Mouse (Mus musculus): ENCODE results near the gene Fuca2. TPM values are rescaled to one million over a fixed set of nuclear protein-coding genes. Genes with fewer than 3 reads are reported as not detected.
"Not testable (repeated sequence)": the region's sequence is repeated elsewhere in the genome, so short reads cannot be mapped to it uniquely, and the experiment has no call there.

Gene Fuca2
- total RNA-seq (2014; rRNA removed) (11.3 and 12.5 TPM in 2 replicates), polyA plus RNA-seq (2015; fragmentation: Nextera tagmentation; extraction: Ambion mirVana) (42.5 and 45.7 TPM in 2 replicates)

DNA sequence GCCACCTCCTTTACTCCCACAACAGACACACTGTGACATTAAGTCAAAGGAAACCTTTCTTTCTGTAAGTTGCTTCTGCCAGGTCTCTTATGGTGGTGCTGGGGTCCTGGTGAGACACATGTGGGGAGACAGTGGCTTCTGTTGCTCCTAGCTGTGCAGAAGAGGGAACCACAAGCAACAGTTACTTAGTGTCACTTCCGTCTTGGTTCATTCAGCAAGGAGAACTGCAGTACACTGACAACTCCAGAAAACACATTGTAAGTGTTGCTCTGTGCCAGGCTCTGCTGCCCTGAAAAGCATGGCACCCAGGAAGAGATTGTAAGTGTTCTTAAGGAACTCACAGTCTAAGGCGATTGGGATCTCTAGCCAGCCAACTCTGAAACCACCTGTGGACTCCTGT is at the start of gene Fuca2:
Gene Fuca2, plus strand, starts transcription at position 210 of the 400 bp plus-strand sequence.
- no peak for DNase-seq
- Histone ChIP-seq H3K27me3 (ENCODE audit: insufficient read depth, low read length) (no peaks in the 10 kb centered on the region), H3K4me3 (ENCODE audit: low read depth, low read length) (no peak within 1 kb of the TSS), H3K9ac (no peak within 1 kb of the TSS), H3K9me3 (ENCODE audit: low read length) (no peaks in the 10 kb centered on the region), H3K4me1 (ENCODE audit: insufficient read depth) (0 out of 2 replicates have a peak, but pooled peaks cover 4% of the 10 kb centered on the region), H3K27ac (ENCODE audit: low read depth, low read length) (no peak within 1 kb of the TSS), H3K36me3 (ENCODE audit: insufficient read depth) (no peaks in the 10 kb centered on the region; the same call in 1 of the 2 replicates), H3K4me2 (ENCODE audit: low read depth) (no peak within 1 kb of the TSS)
- no peak for TF ChIP-seq CTCF (IDR thresholded peaks at IDR 0.05; ENCODE audit: low read depth)
- 86% methylated on average over 2 of the region's 2 CpGs for WGBS
- no peak for ATAC-seq

DNA sequence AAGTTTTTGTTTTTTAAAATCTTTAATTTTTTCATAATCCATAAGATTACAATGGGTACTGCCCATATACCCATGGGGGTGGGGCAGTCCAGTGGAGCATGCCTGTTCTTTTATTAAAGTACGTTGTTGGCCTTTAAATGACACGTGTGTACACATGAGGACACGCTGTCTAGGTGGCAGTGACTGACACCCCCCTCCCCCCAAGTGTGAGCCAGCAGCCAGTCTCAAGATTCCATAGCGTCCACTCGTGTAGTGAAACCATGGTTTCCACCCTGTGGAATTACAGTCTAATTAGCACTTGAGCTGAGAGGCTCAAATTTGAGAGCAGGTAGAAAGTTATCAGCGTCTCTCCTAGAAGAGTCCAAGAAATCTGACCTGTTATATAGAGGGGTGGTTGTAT is 47.7 kb upstream of the Fuca2 start:
- 76% methylated on average over 6 of the region's 6 CpGs for WGBS
- H3K4me1 ChIP-seq (ENCODE audit: insufficient read depth): no peaks in the 10 kb centered on the region

GRCm38 (mm10) chr10:13453200-13453990 is 45.9 kb upstream of the Fuca2 start:
- no peak for ATAC-seq
- WGBS: 87% methylated on average over 13 of the region's 13 CpGs
- no peak for TF ChIP-seq CTCF (IDR thresholded peaks at IDR 0.05; ENCODE audit: low read depth)

More for the DNA sequence above, 47.7 kb upstream of the Fuca2 start:
- H3K27me3 ChIP-seq (ENCODE audit: insufficient read depth, low read length): no peaks in the 10 kb centered on the region
- no peak for DNase-seq
- TF ChIP-seq CTCF (IDR thresholded peaks at IDR 0.05; ENCODE audit: low read depth): no peak
- no peak overlapping the region for H3K4me3 ChIP-seq (ENCODE audit: low read depth, low read length)
- no peak overlapping the region for H3K4me2 ChIP-seq (ENCODE audit: low read depth)
- H3K36me3 ChIP-seq (ENCODE audit: insufficient read depth): no peaks in the 10 kb centered on the region
- ATAC-seq: no peak
- H3K27ac ChIP-seq (ENCODE audit: low read depth, low read length): no peak overlapping the region
- H3K9me3 ChIP-seq (ENCODE audit: low read length): no peaks in the 10 kb centered on the region
- no peak overlapping the region for H3K9ac ChIP-seq

DNA sequence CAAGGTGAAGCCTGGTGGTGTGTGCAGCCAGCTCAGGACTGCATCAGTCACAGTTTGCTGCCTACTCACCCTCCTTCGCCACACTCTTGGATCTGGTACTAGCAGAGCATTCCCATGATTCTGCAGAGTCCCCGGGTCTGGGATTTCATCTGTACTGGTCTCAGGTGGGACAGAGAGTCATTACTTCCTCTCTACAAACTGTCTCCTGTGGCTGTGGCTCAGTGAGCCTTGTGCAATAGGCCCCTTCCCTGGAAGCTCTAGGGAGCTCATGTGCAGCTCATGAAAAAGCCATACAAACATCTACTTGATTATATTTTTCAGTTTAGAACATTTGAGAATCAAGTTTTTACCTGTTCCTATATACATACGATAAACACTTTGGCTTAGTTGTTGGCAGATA is 35.0 kb upstream of the Fuca2 start:
- not testable (repeated sequence) for H3K4me2 ChIP-seq (ENCODE audit: low read depth); H3K9ac ChIP-seq; ATAC-seq; H3K27me3 ChIP-seq (ENCODE audit: insufficient read depth, low read length); H3K4me1 ChIP-seq (ENCODE audit: insufficient read depth); H3K36me3 ChIP-seq (ENCODE audit: insufficient read depth); DNase-seq; H3K9me3 ChIP-seq (ENCODE audit: low read length); H3K27ac ChIP-seq (ENCODE audit: low read depth, low read length); H3K4me3 ChIP-seq (ENCODE audit: low read depth, low read length)
- 91% methylated on average over 3 of the region's 3 CpGs for WGBS

More at GRCm38 (mm10) chr10:13453200-13453990, 45.9 kb upstream of the Fuca2 start:
- DNase-seq: no peak
- Histone ChIP-seq H3K4me2 (ENCODE audit: low read depth) (no peak overlapping the region), H3K4me3 (ENCODE audit: low read depth, low read length) (no peak overlapping the region), H3K9me3 (ENCODE audit: low read length) (no peaks in the 10 kb centered on the region), H3K9ac (no peak overlapping the region), H3K36me3 (ENCODE audit: insufficient read depth) (no peaks in the 10 kb centered on the region), H3K27ac (ENCODE audit: low read depth, low read length) (no peak overlapping the region), H3K4me1 (ENCODE audit: insufficient read depth) (no peaks in the 10 kb centered on the region), H3K27me3 (ENCODE audit: insufficient read depth, low read length) (no peaks in the 10 kb centered on the region)

GRCm38 (mm10) chr10:13466925-13467324 is 32.4 kb upstream of the Fuca2 start:
- H3K27me3 ChIP-seq (ENCODE audit: insufficient read depth, low read length): no peaks in the 10 kb centered on the region
- H3K9me3 ChIP-seq (ENCODE audit: low read length): no peaks in the 10 kb centered on the region
- 59% methylated on average over 5 of the region's 5 CpGs for WGBS
- no peak overlapping the region for H3K4me3 ChIP-seq (ENCODE audit: low read depth, low read length)
- no peaks in the 10 kb centered on the region for H3K4me1 ChIP-seq (ENCODE audit: insufficient read depth)
- TF ChIP-seq CTCF (IDR thresholded peaks at IDR 0.05; ENCODE audit: low read depth): no peak
- DNase-seq (no peak), ATAC-seq (no peak)
- no peak overlapping the region for H3K4me2 ChIP-seq (ENCODE audit: low read depth)
- no peak overlapping the region for H3K27ac ChIP-seq (ENCODE audit: low read depth, low read length)
- no peak overlapping the region for H3K9ac ChIP-seq
- H3K36me3 ChIP-seq (ENCODE audit: insufficient read depth): no peaks in the 10 kb centered on the region

DNA sequence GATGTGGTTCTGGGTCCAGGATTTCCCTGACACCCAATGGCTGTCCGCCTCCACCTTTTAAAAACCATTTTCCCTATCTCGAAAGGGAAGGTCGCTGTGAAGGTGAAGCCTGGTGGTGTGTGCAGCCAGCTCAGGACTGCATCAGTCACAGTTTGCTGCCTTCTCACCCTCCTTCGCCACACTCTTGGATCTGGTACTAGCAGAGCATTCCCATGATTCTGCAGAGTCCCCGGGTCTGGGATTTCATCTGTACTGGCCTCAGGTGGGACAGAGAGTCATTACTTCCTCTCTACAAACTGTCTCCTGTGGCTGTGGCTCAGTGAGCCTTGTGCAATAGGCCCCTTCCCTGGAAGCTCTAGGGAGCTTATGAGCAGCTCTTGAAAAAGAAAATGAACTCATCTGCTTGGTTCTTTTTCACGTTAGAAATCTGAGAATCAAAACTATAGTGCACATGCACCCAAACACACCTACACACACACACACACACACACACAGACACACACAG is 31.3 kb upstream of the Fuca2 start:
- WGBS: 83% methylated on average over 6 of the region's 6 CpGs
- H3K4me1 ChIP-seq (ENCODE audit: insufficient read depth); H3K27ac ChIP-seq (ENCODE audit: low read depth, low read length); H3K9ac ChIP-seq; H3K9me3 ChIP-seq (ENCODE audit: low read length); H3K27me3 ChIP-seq (ENCODE audit: insufficient read depth, low read length); H3K36me3 ChIP-seq (ENCODE audit: insufficient read depth); H3K4me3 ChIP-seq (ENCODE audit: low read depth, low read length); ATAC-seq; H3K4me2 ChIP-seq (ENCODE audit: low read depth); DNase-seq: not testable (repeated sequence)

DNA sequence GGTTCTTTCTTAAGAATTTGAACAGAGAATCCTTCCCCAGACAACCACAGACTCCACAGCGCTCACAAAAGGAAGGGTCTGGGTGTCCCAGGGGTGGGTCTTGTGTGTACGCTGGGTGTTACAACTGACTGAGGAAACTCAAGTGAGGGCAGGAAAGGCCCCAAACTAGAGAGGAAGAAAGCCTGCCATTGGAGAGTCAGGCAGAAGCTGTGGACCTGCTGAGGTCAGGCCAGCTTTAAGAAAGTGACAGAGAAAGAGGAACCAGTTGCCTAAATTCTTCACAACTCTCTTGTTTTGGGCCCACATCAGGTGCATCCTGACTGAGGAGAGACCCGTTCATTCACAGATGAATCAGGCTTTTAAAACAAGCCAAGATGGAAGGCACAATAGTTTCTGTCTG is 29.1 kb upstream of the Fuca2 start:
- TF ChIP-seq CTCF (IDR thresholded peaks at IDR 0.05; ENCODE audit: low read depth): no peak
- 0 out of 2 replicates have a peak, but pooled peaks cover 5% of the 10 kb centered on the region for H3K4me1 ChIP-seq (ENCODE audit: insufficient read depth)
- 87% methylated on average over 3 of the region's 3 CpGs for WGBS

More for the DNA sequence above, 29.1 kb upstream of the Fuca2 start:
- Histone ChIP-seq H3K27me3 (ENCODE audit: insufficient read depth, low read length) (peaks cover 5% of the 10 kb centered on the region), H3K36me3 (ENCODE audit: insufficient read depth) (no peaks in the 10 kb centered on the region), H3K9ac (no peak overlapping the region), H3K4me3 (ENCODE audit: low read depth, low read length) (no peak overlapping the region), H3K27ac (ENCODE audit: low read depth, low read length) (no peak overlapping the region), H3K4me2 (ENCODE audit: low read depth) (no peak overlapping the region), H3K9me3 (ENCODE audit: low read length) (no peaks in the 10 kb centered on the region)
- no peak for ATAC-seq
- DNase-seq: no peak

All from forebrain, postnatal 0 days (tissue).